Mouse (Mus musculus) liver, postnatal 0 days (tissue): ENCODE measurements at regions not wholly inside any gene's neighbourhood (a gene's known extent, or its start where the extent isn't known, plus 50 kb on each side); places are given as distances from the start of the nearest gene placed in this dataset.

Experiments
- ATAC-seq: fragments of 200-750 bp; cut with Nextera tagmentation; 2 replicates; pipeline ENCODE4 v1.8.0; 2017; ENCODE audit warnings: mild to moderate bottlenecking, moderate library complexity
- DNase-seq: peaks from one replicate; pipeline ENCODE4 v3.0.0-alpha.2; 2016
- H3K27ac ChIP-seq: fragments of 300-500 bp; sonication (generic); 2 replicates; pipeline ENCODE4 v1.5.1; 2014; ENCODE audit warnings: antibody characterized with exemption, moderate library complexity, mild to moderate bottlenecking, low read depth
- H3K27me3 ChIP-seq: fragments of 300-500 bp; sonication (generic); 2 replicates; pipeline ENCODE4 v1.6.1; 2014; ENCODE audit warnings: low read length, control low read depth, mixed read lengths; ENCODE audit not compliant: insufficient read depth
- H3K36me3 ChIP-seq: fragments of 300-500 bp; sonication (generic); replicated peaks from 2 replicates; pipeline ENCODE4 v1.6.1; 2014; ENCODE audit warnings: mild to moderate bottlenecking, control low read depth, low read length, moderate library complexity, mixed read lengths; ENCODE audit not compliant: insufficient read depth
- H3K4me1 ChIP-seq: fragments of 300-500 bp; sonication (generic); 2 replicates; pipeline ENCODE4 v1.6.1; 2014; ENCODE audit warnings: antibody characterized with exemption, mild to moderate bottlenecking, control low read depth; ENCODE audit not compliant: insufficient read depth
- H3K4me2 ChIP-seq: fragments of 300-500 bp; sonication (generic); 2 replicates; pipeline ENCODE4 v1.6.1; 2014; ENCODE audit warnings: low read depth, mild to moderate bottlenecking, low read length, moderate library complexity, mixed read lengths
- H3K4me3 ChIP-seq: fragments of 300-500 bp; sonication (generic); 2 replicates; pipeline ENCODE4 v1.5.1; 2014; ENCODE audit warnings: low read depth, low read length
- H3K9ac ChIP-seq: fragments of 300-500 bp; sonication (generic); replicated peaks from 2 replicates; pipeline ENCODE4 v1.6.1; 2014; ENCODE audit warnings: mild to moderate bottlenecking, moderate library complexity
- H3K9me3 ChIP-seq: fragments of 300-500 bp; sonication (generic); 2 replicates; pipeline ENCODE4 v1.6.1; 2016; ENCODE audit warnings: mild to moderate bottlenecking, control low read depth, low read length, mixed read lengths
- CTCF ChIP-seq: sonication (generic); IDR thresholded peaks from 2 replicates; pipeline ENCODE4 v1.5.1; 2016; ENCODE audit warnings: antibody characterized with exemption, low read depth
- EP300 ChIP-seq: IDR thresholded peaks from 2 replicates; pipeline ENCODE4 v1.6.1; 2016; ENCODE audit warnings: antibody characterized with exemption, low read depth, mild to moderate bottlenecking
- WGBS: fragments of 180-500 bp; shearing (Covaris S2); extraction: QIAGEN DNeasy Blood & Tissue Kit; methylation state at CpG from one replicate; pipeline ENCODE4 v1.1.7; 2014; ENCODE audit not compliant: insufficient replicate concordance; 5-methylcytosine and 5-hydroxymethylcytosine counted together

DNA sequence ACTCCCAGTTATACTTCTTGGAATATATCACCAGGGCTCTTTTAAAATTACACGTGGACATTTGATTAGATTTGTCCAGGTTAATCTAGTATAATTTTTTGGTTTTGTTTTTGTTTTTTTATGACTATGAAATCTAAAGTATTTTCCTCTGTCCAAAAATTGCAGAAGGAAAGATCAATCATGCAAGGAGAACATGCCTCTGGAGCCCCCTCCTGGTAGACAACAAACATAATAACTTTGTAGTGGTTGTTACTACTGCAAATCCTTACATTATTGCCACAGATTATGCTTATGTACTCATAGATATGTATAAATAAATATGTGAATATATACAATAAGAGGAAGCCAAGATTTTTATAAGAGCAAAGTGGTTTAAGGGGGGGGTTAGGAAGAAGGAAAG lies 404.2 kb upstream of the Chl1 start:
- 40% methylated on average over 1 of the region's 1 CpGs for WGBS
- TF ChIP-seq CTCF (0 out of 2 replicates have a peak, but pooled peaks have one; percentile 13), EP300 (no peak)
- Histone ChIP-seq H3K4me3 (no peak overlapping the region), H3K4me2 (no peak overlapping the region), H3K9me3 (no peaks in the 10 kb centered on the region), H3K4me1 (no peaks in the 10 kb centered on the region), H3K27me3 (no peaks in the 10 kb centered on the region), H3K27ac (no peak overlapping the region), H3K9ac (no peak overlapping the region), H3K36me3 (no peaks in the 10 kb centered on the region)
- ATAC-seq (no peak), DNase-seq (no peak)

DNA sequence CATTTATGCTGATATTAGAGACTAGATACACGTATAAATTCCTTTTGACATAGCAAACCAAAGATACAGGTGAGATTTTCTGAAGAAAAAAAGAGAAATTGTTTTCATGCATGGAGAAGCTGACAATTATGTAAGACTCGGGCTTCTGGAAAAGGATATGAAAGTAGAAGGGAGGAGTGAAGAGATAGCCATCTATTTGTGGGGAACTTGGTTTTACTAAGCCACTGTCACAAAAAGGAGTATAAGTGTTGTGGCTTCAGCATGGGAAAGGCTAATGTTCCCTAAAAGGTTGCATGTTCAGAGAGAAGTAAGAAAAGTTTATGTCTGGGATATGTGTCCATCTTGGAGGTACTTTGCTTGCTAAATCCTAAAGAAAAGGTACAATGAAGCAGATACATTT lies 390.8 kb upstream of the Chl1 start:
- H3K27ac ChIP-seq = no peak overlapping the region
- WGBS = 47% methylated on average over 2 of the region's 2 CpGs
- ATAC-seq = no peak
- no peak for DNase-seq
- no peaks in the 10 kb centered on the region for H3K9me3 ChIP-seq
- H3K4me2 ChIP-seq = no peak overlapping the region
- no peak overlapping the region for H3K9ac ChIP-seq
- no peaks in the 10 kb centered on the region for H3K36me3 ChIP-seq
- no peak overlapping the region for H3K4me3 ChIP-seq
- H3K4me1 ChIP-seq = no peaks in the 10 kb centered on the region
- no peaks in the 10 kb centered on the region for H3K27me3 ChIP-seq
- TF ChIP-seq EP300 (no peak), CTCF (no peak)

DNA sequence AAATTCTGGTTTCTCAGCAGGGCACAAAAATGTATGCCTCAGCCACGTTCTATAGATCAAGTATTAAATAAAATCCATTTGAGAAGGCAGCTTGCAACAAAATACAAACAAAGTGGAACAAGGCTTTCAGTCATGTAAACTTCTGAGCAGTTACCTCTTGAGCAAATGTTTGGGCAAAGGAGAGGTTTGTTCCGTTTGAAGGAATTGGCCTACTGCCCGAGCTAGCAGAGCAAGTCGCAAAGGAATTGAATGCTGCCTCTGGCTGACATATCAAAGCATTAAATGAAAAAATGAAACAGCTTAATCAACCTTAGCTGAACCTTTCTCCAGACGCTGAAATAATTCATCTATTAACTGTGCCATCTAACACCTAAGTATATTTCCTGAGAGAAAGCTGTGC lies 369.5 kb upstream of the Chl1 start:
- no peak overlapping the region for H3K4me2 ChIP-seq
- H3K9me3 ChIP-seq = no peaks in the 10 kb centered on the region
- H3K27me3 ChIP-seq = no peaks in the 10 kb centered on the region
- H3K9ac ChIP-seq = no peak overlapping the region
- H3K36me3 ChIP-seq = no peaks in the 10 kb centered on the region
- DNase-seq (no peak), ATAC-seq (no peak)
- H3K4me1 ChIP-seq = no peaks in the 10 kb centered on the region
- H3K27ac ChIP-seq = no peak overlapping the region
- WGBS = 72% methylated on average over 5 of the region's 5 CpGs
- no peak overlapping the region for H3K4me3 ChIP-seq
- TF ChIP-seq EP300 (no peak), CTCF (no peak)

DNA sequence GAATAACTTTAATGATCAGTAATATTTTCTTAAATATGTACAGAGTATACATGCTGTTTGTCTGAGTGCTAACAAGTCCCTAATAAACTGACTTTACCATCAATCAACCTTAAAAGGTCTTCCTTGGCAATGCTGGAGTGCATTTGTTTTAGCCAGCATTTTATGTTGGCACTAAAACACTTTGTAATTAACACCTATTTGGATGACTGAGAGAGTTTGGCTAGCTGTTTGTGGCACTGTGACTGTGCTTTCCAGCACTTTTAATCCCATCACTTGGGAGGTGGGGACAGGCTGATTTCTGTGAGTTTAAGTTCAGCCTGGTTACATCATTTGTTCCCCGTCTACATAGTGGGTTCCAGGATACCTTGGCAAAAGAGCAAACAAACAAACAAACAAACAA lies 332.5 kb upstream of the Chl1 start:
- no peaks in the 10 kb centered on the region for H3K4me1 ChIP-seq
- no peaks in the 10 kb centered on the region for H3K27me3 ChIP-seq
- no peak overlapping the region for H3K4me2 ChIP-seq
- WGBS = 53% methylated on average over 1 of the region's 1 CpGs
- H3K4me3 ChIP-seq = no peak overlapping the region
- H3K27ac ChIP-seq = no peak overlapping the region
- ATAC-seq (no peak), DNase-seq (no peak)
- H3K9ac ChIP-seq = no peak overlapping the region
- no peaks in the 10 kb centered on the region for H3K36me3 ChIP-seq
- H3K9me3 ChIP-seq = no peaks in the 10 kb centered on the region
- no peak for TF ChIP-seq EP300
- TF ChIP-seq CTCF = no peak

DNA sequence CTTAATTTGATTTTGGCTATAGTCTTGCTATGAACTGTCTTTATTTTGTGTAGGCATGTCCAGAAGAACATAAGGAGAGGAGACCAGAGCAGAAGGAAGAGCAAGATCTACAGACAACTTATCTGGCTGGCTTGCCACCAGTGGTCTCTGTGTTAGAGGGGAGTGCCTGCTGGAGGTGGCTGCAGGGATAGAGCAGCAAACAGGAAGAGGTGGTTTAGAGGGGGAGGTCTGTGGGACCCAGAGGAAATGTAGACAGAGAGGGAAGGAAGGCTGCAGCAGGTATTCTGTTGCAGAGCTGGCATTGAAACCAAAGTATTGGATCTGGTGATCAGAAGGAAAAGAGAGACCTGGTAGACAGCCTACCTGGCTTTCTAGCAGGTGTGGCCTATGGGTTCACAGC lies 327.0 kb upstream of the Chl1 start:
- TF ChIP-seq EP300 = no peak
- TF ChIP-seq CTCF = no peak
- no peak overlapping the region for H3K4me2 ChIP-seq
- DNase-seq (no peak), ATAC-seq (no peak)
- H3K4me1 ChIP-seq = no peaks in the 10 kb centered on the region
- H3K4me3 ChIP-seq = no peak overlapping the region
- no peaks in the 10 kb centered on the region for H3K27me3 ChIP-seq
- H3K9ac ChIP-seq = no peak overlapping the region
- H3K36me3 ChIP-seq = no peaks in the 10 kb centered on the region
- H3K9me3 ChIP-seq = no peaks in the 10 kb centered on the region
- no peak overlapping the region for H3K27ac ChIP-seq

DNA sequence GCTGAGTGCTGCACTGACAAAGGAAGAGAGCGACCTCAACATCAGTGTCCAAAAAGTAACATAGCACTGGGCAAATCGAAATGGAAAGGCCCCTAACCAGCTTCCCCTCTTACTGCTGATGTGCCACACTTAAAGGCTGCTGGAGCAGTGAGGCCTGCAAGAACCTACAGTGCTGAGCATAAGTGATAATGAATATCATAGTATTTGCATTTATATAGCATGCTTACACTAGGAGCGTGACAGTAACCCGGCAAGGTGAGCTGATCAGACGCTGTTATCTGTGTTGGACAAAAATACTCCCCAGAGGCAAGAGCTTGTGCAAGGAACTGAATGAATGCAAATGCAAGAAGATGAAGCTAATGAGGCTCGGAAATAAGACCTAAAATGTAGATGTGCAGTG lies 313.5 kb upstream of the Chl1 start:
- Histone ChIP-seq H3K36me3 (no peaks in the 10 kb centered on the region), H3K9ac (no peak overlapping the region), H3K4me1 (no peaks in the 10 kb centered on the region), H3K27ac (no peak overlapping the region), H3K4me2 (no peak overlapping the region), H3K27me3 (no peaks in the 10 kb centered on the region), H3K4me3 (no peak overlapping the region), H3K9me3 (no peaks in the 10 kb centered on the region)
- DNase-seq = no peak
- WGBS = 77% methylated on average over 6 of the region's 6 CpGs
- TF ChIP-seq EP300 (no peak), CTCF (no peak)
- ATAC-seq = no peak

DNA sequence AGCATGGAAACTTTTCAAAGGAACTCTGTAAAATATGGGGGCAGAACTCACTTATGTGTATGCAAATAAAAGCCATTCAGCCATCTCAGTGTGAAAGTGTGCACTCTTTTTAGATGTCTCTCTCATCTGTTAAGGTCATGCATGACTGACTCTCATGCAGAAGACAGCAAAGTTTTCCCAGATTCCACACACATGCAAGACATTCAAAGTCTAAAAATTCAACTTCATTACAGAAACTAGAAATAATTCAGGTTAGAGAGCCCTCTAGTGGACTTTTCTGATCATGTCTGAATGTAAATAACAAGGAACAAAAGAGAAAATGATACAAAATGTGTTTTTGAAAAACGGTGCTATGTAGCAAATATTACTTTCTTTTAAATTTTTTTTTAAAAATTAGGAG lies 308.8 kb upstream of the Chl1 start:
- no peak for DNase-seq

More for the DNA sequence above, 308.8 kb upstream of the Chl1 start:
- Histone ChIP-seq H3K9ac (no peak overlapping the region), H3K4me3 (no peak overlapping the region), H3K36me3 (no peaks in the 10 kb centered on the region), H3K9me3 (no peaks in the 10 kb centered on the region), H3K4me1 (no peaks in the 10 kb centered on the region), H3K27me3 (no peaks in the 10 kb centered on the region), H3K27ac (no peak overlapping the region), H3K4me2 (no peak overlapping the region)
- TF ChIP-seq CTCF (peak; percentile 32), EP300 (no peak)
- WGBS = 25% methylated on average over 1 of the region's 1 CpGs
- ATAC-seq = no peak
